Mouse (Mus musculus): ENCODE data around the gene Akr1b10. TPM values are rescaled to one million over a fixed set of nuclear protein-coding genes. Genes with fewer than 3 reads are reported as not detected.

The Akr1b10 gene
- total and polyA plus RNA-seq, 3 experiments = 8.7 to 17.4 TPM; not detected in 1

DNA sequence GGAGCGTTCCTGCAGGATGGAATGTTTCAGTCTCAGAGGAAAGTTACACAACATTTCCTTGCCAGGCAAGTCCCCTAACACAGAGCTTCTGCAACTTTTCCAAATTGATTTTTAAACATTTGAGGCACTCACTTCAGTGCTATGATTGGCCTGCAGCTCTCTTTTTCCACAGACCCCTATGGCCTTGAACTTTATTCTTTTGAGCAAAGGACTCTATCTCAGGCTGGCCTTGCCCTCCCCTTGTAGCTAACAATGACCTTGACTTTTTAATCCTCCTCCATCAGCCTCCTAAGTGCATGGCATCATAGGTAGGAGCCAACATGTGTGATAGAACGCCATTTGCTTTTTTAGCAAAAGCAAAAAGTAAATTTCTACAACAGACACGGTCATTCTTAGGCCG is 22.7 kb downstream of the Akr1b10 start:
- TF ChIP-seq SIN3A (IDR thresholded peaks at IDR 0.05; ENCODE audit: low read length) (no peak), CHD1 (IDR thresholded peaks at IDR 0.05; ENCODE audit: low read depth, low read length) (no peak), ZNF384 (IDR thresholded peaks at IDR 0.05; ENCODE audit: low read depth, low read length) (no peak), MAFK (IDR thresholded peaks at IDR 0.05; ENCODE audit: borderline replicate concordance, low read depth, low read length) (no peak), E2F4 (IDR thresholded peaks at IDR 0.05; ENCODE audit: borderline replicate concordance, low read depth, low read length) (no peak), ZC3H11A (IDR thresholded peaks at IDR 0.05; ENCODE audit: low read depth, low read length) (no peak), POLR2AphosphoS5 (IDR thresholded peaks at IDR 0.05; ENCODE audit: borderline replicate concordance, low read depth, low read length) (no peak), USF1 (IDR thresholded peaks at IDR 0.05; ENCODE audit: low read depth, low read length) (no peak), TAL1 (IDR thresholded peaks at IDR 0.05; ENCODE audit: low read length) (no peak), USF2 (IDR thresholded peaks at IDR 0.05; ENCODE audit: borderline replicate concordance in 1 of 2, insufficient read depth in 1 of 2, low read depth in 1 of 2, low read length in 2 of 2) (no peak), NRF1 (IDR thresholded peaks at IDR 0.05; ENCODE audit: insufficient read depth, low read depth, low read length, poor library complexity, severe bottlenecking) (no peak), POLR2AphosphoS2 (IDR thresholded peaks at IDR 0.05; ENCODE audit: low read length) (no peak), JUND (IDR thresholded peaks at IDR 0.05; ENCODE audit: low read depth, low read length) (no peak), CHD2 (IDR thresholded peaks at IDR 0.05; ENCODE audit: low read length) (no peak), MAX (IDR thresholded peaks at IDR 0.05; ENCODE audit: low read length) (no peak), POLR2A (IDR thresholded peaks at IDR 0.05; ENCODE audit: control insufficient read depth in 1 of 2, insufficient read depth in 1 of 2, low read depth in 1 of 2, low read length in 2 of 2, poor library complexity in 1 of 2) (no peak), ELF1 (IDR thresholded peaks at IDR 0.05; ENCODE audit: low read depth, low read length) (no peak), TCF12 (IDR thresholded peaks at IDR 0.05; ENCODE audit: low read depth, low read length) (no peak)
- H3K9ac ChIP-seq (ENCODE audit: control insufficient read depth, low read depth, low read length, poor library complexity, severe bottlenecking) = no peak overlapping the region
- H3K9me3 ChIP-seq (replicated peaks; ENCODE audit: insufficient read depth, low read length) = no peaks in the 10 kb centered on the region
- H3K79me2 ChIP-seq (ENCODE audit: control insufficient read depth, insufficient read depth, low read length, poor library complexity) = no peaks in the 10 kb centered on the region
- H3K4me3 ChIP-seq (ENCODE audit: control insufficient read depth in 1 of 2, insufficient read depth in 1 of 2, low read depth in 2 of 2, low read length in 2 of 2) = no peak overlapping the region
- H3K27ac ChIP-seq (ENCODE audit: control insufficient read depth, low read depth, low read length) = no peak overlapping the region
- H3K36me3 ChIP-seq (ENCODE audit: control insufficient read depth in 1 of 2, insufficient read depth in 2 of 2, low read length in 2 of 2) = no peaks in the 10 kb centered on the region
- no peaks in the 10 kb centered on the region for H3K27me3 ChIP-seq (ENCODE audit: control insufficient read depth in 1 of 2, insufficient read depth in 2 of 2, low read length in 2 of 2)
- H3K4me1 ChIP-seq (ENCODE audit: control insufficient read depth in 1 of 2, insufficient read depth in 2 of 2, low read length in 2 of 2) = no peaks in the 10 kb centered on the region
- DNase-seq (ENCODE audit: low read depth, low spot score) = no peak

GRCm38 (mm10) chr6:34407403-34407802 is 23.4 kb downstream of the Akr1b10 start:
- DNase-seq (ENCODE audit: low read depth, low spot score) = no peak
- H3K9me3 ChIP-seq (replicated peaks; ENCODE audit: insufficient read depth, low read length) = no peaks in the 10 kb centered on the region
- H3K79me2 ChIP-seq (ENCODE audit: control insufficient read depth, insufficient read depth, low read length, poor library complexity) = no peaks in the 10 kb centered on the region
- H3K27me3 ChIP-seq (ENCODE audit: control insufficient read depth in 1 of 2, insufficient read depth in 2 of 2, low read length in 2 of 2) = no peaks in the 10 kb centered on the region
- no peak for TF ChIP-seq EP300 (IDR thresholded peaks at IDR 0.05; ENCODE audit: low read depth in 1 of 2, low read length in 2 of 2)
- no peak for TF ChIP-seq TCF12 (IDR thresholded peaks at IDR 0.05; ENCODE audit: low read depth, low read length)
- no peak for TF ChIP-seq USF2 (IDR thresholded peaks at IDR 0.05; ENCODE audit: borderline replicate concordance in 1 of 2, insufficient read depth in 1 of 2, low read depth in 1 of 2, low read length in 2 of 2)
- TF ChIP-seq ZC3H11A (IDR thresholded peaks at IDR 0.05; ENCODE audit: low read depth, low read length) = no peak
- TF ChIP-seq RCOR1 (IDR thresholded peaks at IDR 0.05; ENCODE audit: low read depth, low read length) = no peak
- TF ChIP-seq POLR2A (IDR thresholded peaks at IDR 0.05; ENCODE audit: control insufficient read depth in 1 of 2, insufficient read depth in 1 of 2, low read depth in 1 of 2, low read length in 2 of 2, poor library complexity in 1 of 2) = no peak
- TF ChIP-seq CHD1 (IDR thresholded peaks at IDR 0.05; ENCODE audit: low read depth, low read length) = no peak
- TF ChIP-seq MAFK (IDR thresholded peaks at IDR 0.05; ENCODE audit: borderline replicate concordance, low read depth, low read length) = no peak
- TF ChIP-seq POLR2AphosphoS5 (IDR thresholded peaks at IDR 0.05; ENCODE audit: borderline replicate concordance, low read depth, low read length) = no peak
- TF ChIP-seq CHD2 (IDR thresholded peaks at IDR 0.05; ENCODE audit: low read length) = no peak
- no peak for TF ChIP-seq RAD21 (IDR thresholded peaks at IDR 0.05; ENCODE audit: low read depth, low read length)
- TF ChIP-seq JUND (IDR thresholded peaks at IDR 0.05; ENCODE audit: low read depth, low read length) = no peak
- TF ChIP-seq MAX (IDR thresholded peaks at IDR 0.05; ENCODE audit: low read length) = no peak
- TF ChIP-seq USF1 (IDR thresholded peaks at IDR 0.05; ENCODE audit: low read depth, low read length) = no peak
- no peak for TF ChIP-seq MEF2A (IDR thresholded peaks at IDR 0.05; ENCODE audit: extremely low read depth, insufficient replicate concordance, low read depth, low read length, poor library complexity, severe bottlenecking)
- no peak overlapping the region for H3K9ac ChIP-seq (ENCODE audit: control insufficient read depth, low read depth, low read length, poor library complexity, severe bottlenecking)
- H3K4me1 ChIP-seq (ENCODE audit: control insufficient read depth in 1 of 2, insufficient read depth in 2 of 2, low read length in 2 of 2) = peaks cover 0 to 5% of the 10 kb centered on the region in 2 experiments; a peak in 1 of 4 replicates
- H3K36me3 ChIP-seq (ENCODE audit: control insufficient read depth in 1 of 2, insufficient read depth in 2 of 2, low read length in 2 of 2) = no peaks in the 10 kb centered on the region
- H3K4me3 ChIP-seq (ENCODE audit: control insufficient read depth in 1 of 2, insufficient read depth in 1 of 2, low read depth in 2 of 2, low read length in 2 of 2) = no peak overlapping the region
- H3K27ac ChIP-seq (ENCODE audit: control insufficient read depth, low read depth, low read length) = no peak overlapping the region

Measured in MEL (cell line).